In the genomic region with DNA sequence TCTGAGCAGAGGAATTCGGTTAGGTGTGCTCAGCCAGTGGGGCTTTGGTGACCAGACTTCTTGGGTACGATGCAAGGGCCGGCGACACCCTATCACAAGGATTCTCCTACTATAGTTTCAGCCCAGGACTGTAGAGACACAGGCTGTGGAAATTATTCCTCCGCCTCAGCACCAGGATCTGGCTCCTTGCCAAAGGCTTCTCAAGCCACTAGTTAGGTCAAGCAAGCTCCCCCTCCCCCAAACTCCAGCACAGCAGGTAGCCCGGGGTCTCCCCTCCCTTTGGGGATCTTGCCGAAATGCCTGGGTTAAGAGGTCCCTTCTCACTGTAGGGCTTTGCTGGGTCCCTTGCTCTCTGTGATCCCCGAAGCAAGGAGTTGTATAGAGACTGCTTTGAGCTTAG, we compare ENCODE assay signal across 22 mouse cellular contexts. TPM values are rescaled to one million over a fixed set of nuclear protein-coding genes. Genes with fewer than 3 reads are reported as not detected.
DNase-seq lines count a peak whose midpoint lies in the region; ATAC-seq and TF ChIP-seq lines count a peak whose summit lies in the region.
"Had no signal": no experiment of that assay in that cellular context is flagged by ENCODE, and none has a peak within 500 bp of the region (broad histone marks: within the 10 kb centered on the region; RNA-seq: fewer than 3 reads in every experiment).

No protein-coding gene starts in this region.

- H3K4me1 ChIP-seq in hindbrain, postnatal 0 days (ENCODE audit: insufficient read depth, low read length): no peaks in the 10 kb centered on the region
- 0 out of 2 replicates have a peak, but pooled peaks cover 3% of the 10 kb centered on the region for H3K4me1 ChIP-seq in hindbrain, embryonic 12.5 days
- H3K4me1 ChIP-seq in lung, adult 2 months (ENCODE audit: control insufficient read depth, insufficient read depth, low read length): no peaks in the 10 kb centered on the region
- H3K4me1 ChIP-seq: embryonic facial prominence, embryonic 12.5 days; forebrain, embryonic 12.5 days had no signal

- H3K4me3 ChIP-seq in hindbrain, postnatal 0 days (ENCODE audit: low read length): no peak overlapping the region
- no peak overlapping the region for H3K4me3 ChIP-seq in hindbrain, embryonic 12.5 days
- H3K4me3 ChIP-seq in lung, adult 2 months (replicated peaks; ENCODE audit: extremely low read depth, low read depth, low read length): no peak overlapping the region
- H3K4me3 ChIP-seq: embryonic facial prominence, embryonic 12.5 days; forebrain, embryonic 12.5 days had no signal

- peak; percentile 33 to 51 for DNase-seq in cerebellum, postnatal 25 days
- DNase-seq in hindbrain, postnatal 0 days (ENCODE audit: low spot score): peak; percentile 38
- peak; percentile 18 for DNase-seq in lung, postnatal 10 days
- no peak for DNase-seq in lung, adult 2 months
- DNase-seq in brain, embryonic 14.5 days (ENCODE audit: low read depth): peak; percentile 27
- DNase-seq: adrenal gland, adult 2 months; adrenal gland, postnatal 25 days; cerebellum, adult 11-12 months; cerebellum, adult 9-11 months; gastrocnemius, postnatal 36 days; heart, postnatal 10 days had no signal

- peaks cover 37% of the 10 kb centered on the region for H3K36me3 ChIP-seq in hindbrain, postnatal 0 days (ENCODE audit: insufficient read depth, low read length)
- peaks cover 37% of the 10 kb centered on the region for H3K36me3 ChIP-seq in hindbrain, embryonic 12.5 days

- no peak overlapping the region for H3K4me2 ChIP-seq in hindbrain, postnatal 0 days (ENCODE audit: low read depth, low read length)
- H3K4me2 ChIP-seq in hindbrain, embryonic 12.5 days (replicated peaks): no peak overlapping the region
- H3K4me2 ChIP-seq: embryonic facial prominence, embryonic 12.5 days; forebrain, embryonic 12.5 days; hindbrain, embryonic 14.5 days had no signal

- no peak overlapping the region for H3K27ac ChIP-seq in hindbrain, postnatal 0 days
- no peak overlapping the region for H3K27ac ChIP-seq in hindbrain, embryonic 12.5 days
- H3K27ac ChIP-seq: embryonic facial prominence, embryonic 12.5 days; forebrain, embryonic 12.5 days; hindbrain, embryonic 14.5 days had no signal

- TF ChIP-seq CTCF in hindbrain, postnatal 0 days (IDR thresholded peaks at IDR 0.05; ENCODE audit: low read depth): no peak
- no peak for TF ChIP-seq CTCF in lung, adult 2 months (IDR thresholded peaks at IDR 0.05; ENCODE audit: insufficient read depth, low read length)
- TF ChIP-seq CTCF in brain, embryonic 14.5 days (IDR thresholded peaks at IDR 0.05; ENCODE audit: borderline replicate concordance, extremely low read depth, insufficient read depth, insufficient read length): no peak

- H3K27me3 ChIP-seq in hindbrain, postnatal 0 days (ENCODE audit: insufficient read depth, low read length): no peaks in the 10 kb centered on the region
- H3K27me3 ChIP-seq in hindbrain, embryonic 12.5 days: 0 out of 2 replicates have a peak, but pooled peaks cover 3% of the 10 kb centered on the region
- H3K27me3 ChIP-seq: forebrain, embryonic 12.5 days had no signal

- TF ChIP-seq POLR2A in lung, adult 2 months (IDR thresholded peaks at IDR 0.05; ENCODE audit: borderline replicate concordance, extremely low read depth, low read depth, low read length): no peak
- TF ChIP-seq POLR2A in brain, embryonic 14.5 days (IDR thresholded peaks at IDR 0.05; ENCODE audit: borderline replicate concordance, extremely low read depth, insufficient read depth, insufficient read length, poor library complexity, severe bottlenecking): no peak

- H3K9me3 ChIP-seq in hindbrain, postnatal 0 days (ENCODE audit: low read length): no peaks in the 10 kb centered on the region
- no peaks in the 10 kb centered on the region for H3K9me3 ChIP-seq in hindbrain, embryonic 12.5 days (replicated peaks)
- H3K9me3 ChIP-seq: embryonic facial prominence, embryonic 12.5 days; forebrain, embryonic 12.5 days had no signal

- ATAC-seq in cerebellum, adult (ENCODE audit: insufficient number of reproducible peaks, low FRiP score, low TSS enrichment): no peak
- no peak for ATAC-seq in hindbrain, postnatal 0 days
- ATAC-seq in hindbrain, embryonic 12.5 days (ENCODE audit: low FRiP score): no peak
- ATAC-seq: inflammation-experienced regulatory T-cells, adult 6 months; intestine, postnatal 0 days had no signal

- no peak overlapping the region for H3K9ac ChIP-seq in hindbrain, postnatal 0 days (replicated peaks; ENCODE audit: low read length)
- no peak overlapping the region for H3K9ac ChIP-seq in hindbrain, embryonic 12.5 days
- H3K9ac ChIP-seq: embryonic facial prominence, embryonic 12.5 days; forebrain, embryonic 12.5 days; hindbrain, embryonic 14.5 days had no signal

- WGBS in hindbrain, postnatal 0 days: 51% methylated on average over 8 of the region's 8 CpGs
- 55% methylated on average over 8 of the region's 8 CpGs for WGBS in hindbrain, embryonic 12.5 days
- WGBS in lung, adult 2 months: 65% methylated on average over 8 of the region's 8 CpGs

RNA-seq across cellular contexts. Expression of gene Pradc1, which starts 20.2 kb away (rescaled TPM):
- total RNA-seq in hindbrain, postnatal 0 days (2014; rRNA removed): 21.1 and 24.7 TPM in 2 replicates
- 31.5 and 35.2 TPM in 2 replicates for polyA plus RNA-seq in hindbrain, postnatal 0 days (2015; fragmentation: Nextera tagmentation; extraction: Ambion mirVana)
- 24.6 and 30.3 TPM in 2 replicates for polyA plus RNA-seq in hindbrain, embryonic 12.5 days (2016; fragmentation: Nextera tagmentation; extraction: Ambion mirVana)
- 27.0 and 28.9 TPM in 2 replicates for polyA plus RNA-seq in lung, adult 2 months (2012; rRNA removed)
- polyA plus RNA-seq in brain, embryonic 14.5 days (2012; rRNA removed): 16.7 and 22.8 TPM in 2 replicates

RNA-seq across cellular contexts. Expression of gene Cct7, which starts 20.6 kb away (rescaled TPM):
- total RNA-seq in hindbrain, postnatal 0 days (2014; rRNA removed): 169 and 174 TPM in 2 replicates
- polyA plus RNA-seq in hindbrain, postnatal 0 days (2015; fragmentation: Nextera tagmentation; extraction: Ambion mirVana): 463 and 487 TPM in 2 replicates
- polyA plus RNA-seq in hindbrain, embryonic 12.5 days (2016; fragmentation: Nextera tagmentation; extraction: Ambion mirVana): 512 and 529 TPM in 2 replicates
- polyA plus RNA-seq in lung, adult 2 months (2012; rRNA removed): 71.5 and 103 TPM in 2 replicates
- polyA plus RNA-seq in brain, embryonic 14.5 days (2012; rRNA removed): 313 and 319 TPM in 2 replicates

RNA-seq across cellular contexts. Expression of gene Fbxo41, which starts 30.8 kb away (rescaled TPM):
- 60.1 and 62.4 TPM in 2 replicates for total RNA-seq in hindbrain, postnatal 0 days (2014; rRNA removed)
- polyA plus RNA-seq in hindbrain, postnatal 0 days (2015; fragmentation: Nextera tagmentation; extraction: Ambion mirVana): 10.5 TPM in 2 replicates
- 3.1 TPM in 2 replicates for polyA plus RNA-seq in hindbrain, embryonic 12.5 days (2016; fragmentation: Nextera tagmentation; extraction: Ambion mirVana)
- polyA plus RNA-seq in lung, adult 2 months (2012; rRNA removed): 0.07 and 0.09 TPM in 2 replicates
- 17.7 and 24.5 TPM in 2 replicates for polyA plus RNA-seq in brain, embryonic 14.5 days (2012; rRNA removed)
- total RNA-seq: gastrocnemius, adult 8-10 months; heart, postnatal 10 days; hematopoietic stem cell, adult 5-6 weeks had no signal
- polyA plus RNA-seq: heart, embryonic 14.5 days had no signal

RNA-seq across cellular contexts. Expression of gene Smyd5, which starts 40.2 kb away (rescaled TPM):
- total RNA-seq in hindbrain, postnatal 0 days (2014; rRNA removed): 68.0 and 69.1 TPM in 2 replicates
- 57.2 and 59.7 TPM in 2 replicates for polyA plus RNA-seq in hindbrain, postnatal 0 days (2015; fragmentation: Nextera tagmentation; extraction: Ambion mirVana)
- 59.5 and 59.8 TPM in 2 replicates for polyA plus RNA-seq in hindbrain, embryonic 12.5 days (2016; fragmentation: Nextera tagmentation; extraction: Ambion mirVana)
- 15.0 and 21.1 TPM in 2 replicates for polyA plus RNA-seq in lung, adult 2 months (2012; rRNA removed)
- 65.3 and 67.0 TPM in 2 replicates for polyA plus RNA-seq in brain, embryonic 14.5 days (2012; rRNA removed)

RNA-seq across cellular contexts. Expression of gene Egr4, which starts 41.4 kb away (rescaled TPM):
- total RNA-seq in hindbrain, postnatal 0 days (2014; rRNA removed): 0.37 TPM in 1 of 2 replicates, not detected in the other
- 0.10 and 0.30 TPM in 2 replicates for polyA plus RNA-seq in hindbrain, postnatal 0 days (2015; fragmentation: Nextera tagmentation; extraction: Ambion mirVana)
- polyA plus RNA-seq in hindbrain, embryonic 12.5 days (2016; fragmentation: Nextera tagmentation; extraction: Ambion mirVana): not detected in 2 replicates
- polyA plus RNA-seq in lung, adult 2 months (2012; rRNA removed): not detected in 2 replicates
- polyA plus RNA-seq in brain, embryonic 14.5 days (2012; rRNA removed): 0.05 and 0.10 TPM in 2 replicates
- total RNA-seq: adrenal gland, adult 2 months; adrenal gland, postnatal 25 days; CH12.LX; gastrocnemius, adult 8-10 months; gastrocnemius, postnatal 36 days; heart, postnatal 10 days had no signal
- polyA plus RNA-seq: adrenal gland, adult 2 months; embryonic facial prominence, embryonic 12.5 days; forebrain, embryonic 12.5 days; heart, embryonic 14.5 days; inflammation-experienced regulatory T-cells, adult 6 months; intestine, postnatal 0 days had no signal
